Mouse (Mus musculus) forebrain, embryonic 11.5 days (tissue): Measurements from ENCODE around the gene H13. TPM values are rescaled to one million over a fixed set of nuclear protein-coding genes. Genes with fewer than 3 reads are reported as not detected.

ENCODE experiments used
- ATAC-seq: fragments of 200-750 bp; cut with Nextera tagmentation; replicated peaks from 2 replicates; pipeline ENCODE4 v1.8.0; 2017; ENCODE audit warnings: moderate TSS enrichment; ENCODE audit not compliant: low FRiP score
- DNase-seq: peaks from one replicate; pipeline ENCODE4 v3.0.0-alpha.2; 2017; ENCODE audit warnings: low spot score
- H3K27ac ChIP-seq: fragments of 300-500 bp; sonication (generic); 2 replicates; pipeline ENCODE4 v1.5.1; 2014; ENCODE audit warnings: low read depth, low read length
- H3K27me3 ChIP-seq: fragments of 300-500 bp; sonication (generic); 2 replicates; pipeline ENCODE4 v1.6.1; 2014; ENCODE audit warnings: mild to moderate bottlenecking, low read length, mixed read lengths; ENCODE audit not compliant: control insufficient read depth, insufficient read depth
- H3K36me3 ChIP-seq: fragments of 300-500 bp; sonication (generic); 2 replicates; pipeline ENCODE4 v1.6.1; 2014; ENCODE audit warnings: mild to moderate bottlenecking, low read length, moderate library complexity, mixed read lengths; ENCODE audit not compliant: control insufficient read depth, insufficient read depth
- H3K4me1 ChIP-seq: fragments of 300-500 bp; sonication (generic); replicated peaks from 2 replicates; pipeline ENCODE4 v1.6.1; 2014; ENCODE audit warnings: low read length, mixed read lengths; ENCODE audit not compliant: control insufficient read depth, insufficient read depth
- H3K4me2 ChIP-seq: fragments of 300-500 bp; sonication (generic); 2 replicates; pipeline ENCODE4 v1.6.1; 2014; ENCODE audit warnings: low read depth, mild to moderate bottlenecking, low read length, moderate library complexity, mixed read lengths; ENCODE audit not compliant: severe bottlenecking
- H3K4me3 ChIP-seq: fragments of 300-500 bp; sonication (generic); 2 replicates; pipeline ENCODE4 v1.5.1; 2014; ENCODE audit warnings: low read depth, low read length
- H3K9ac ChIP-seq: fragments of 300-500 bp; sonication (generic); 2 replicates; pipeline ENCODE4 v1.6.1; 2014; ENCODE audit warnings: low read length
- H3K9me3 ChIP-seq: fragments of 300-500 bp; sonication (generic); 2 replicates; pipeline ENCODE4 v1.6.1; 2016; ENCODE audit warnings: low read length, mixed read lengths; ENCODE audit not compliant: control insufficient read depth
- WGBS: fragments of 180-500 bp; shearing (Covaris S2); extraction: QIAGEN DNeasy Blood & Tissue Kit; methylation state at CpG from one replicate; pipeline ENCODE4 v1.1.7; 2014; 5-methylcytosine and 5-hydroxymethylcytosine counted together
- polyA plus RNA-seq: library from polyadenylated mRNA; unstranded; fragments of >200 nt; fragmentation: Nextera tagmentation; extraction: Ambion mirVana; gene quantifications from 2 replicates; pipeline ENCODE4 v1.2.1, GENCODE M21; 2014

The H13 gene
- polyA plus RNA-seq, 1 experiment from 2014 or later: 110 TPM

- DNase-seq: no peak
- 68% methylated on average over 9 of the region's 9 CpGs for WGBS
Observed at GRCm38 (mm10) chr2:152670983-152671641, 1.9 kb downstream of the H13 start.

GRCm38 (mm10) chr2:152671642-152671999 lies 2.4 kb downstream of the H13 start:
- Histone ChIP-seq H3K4me2 (peak overlapping the region; percentile 74; the same call in 1 of the 2 replicates), H3K9me3 (no peaks in the 10 kb centered on the region), H3K4me3 (0 out of 2 replicates have a peak overlapping the region, but pooled peaks have one; percentile 81), H3K4me1 (peaks cover 11% of the 10 kb centered on the region), H3K36me3 (peaks cover 3% of the 10 kb centered on the region; the same call in 1 of the 2 replicates), H3K27ac (no peak overlapping the region), H3K9ac (no peak overlapping the region), H3K27me3 (no peaks in the 10 kb centered on the region)
- DNase-seq (no peak), ATAC-seq (no peak)
- WGBS: 51% methylated on average over 5 of the region's 5 CpGs

More at GRCm38 (mm10) chr2:152670983-152671641, 1.9 kb downstream of the H13 start:
- no peak for ATAC-seq
- no peaks in the 10 kb centered on the region for H3K9me3 ChIP-seq
- peaks cover 11% of the 10 kb centered on the region for H3K4me1 ChIP-seq
- H3K36me3 ChIP-seq: peaks cover 3% of the 10 kb centered on the region; the same call in 1 of the 2 replicates
- no peaks in the 10 kb centered on the region for H3K27me3 ChIP-seq
- peak overlapping the region; percentile 88 for H3K9ac ChIP-seq
- H3K4me2 ChIP-seq: peak overlapping the region; percentile 74
- H3K27ac ChIP-seq: no peak overlapping the region
- peak overlapping the region; percentile 81 for H3K4me3 ChIP-seq

GRCm38 (mm10) chr2:152672166-152672565 lies 2.9 kb downstream of the H13 start:
- WGBS: 90% methylated on average over 12 of the region's 12 CpGs
- H3K27me3 ChIP-seq: no peaks in the 10 kb centered on the region
- 0 out of 2 replicates have a peak overlapping the region, but pooled peaks have one; percentile 74 for H3K4me2 ChIP-seq
- peaks cover 4% of the 10 kb centered on the region; the same call in 1 of the 2 replicates for H3K36me3 ChIP-seq
- no peak overlapping the region for H3K9ac ChIP-seq
- no peaks in the 10 kb centered on the region for H3K9me3 ChIP-seq
- H3K4me1 ChIP-seq: peaks cover 11% of the 10 kb centered on the region
- DNase-seq (no peak), ATAC-seq (no peak)
- no peak overlapping the region for H3K27ac ChIP-seq
- H3K4me3 ChIP-seq: no peak overlapping the region

- Histone ChIP-seq H3K27ac (no peak overlapping the region), H3K27me3 (no peaks in the 10 kb centered on the region), H3K4me3 (no peak overlapping the region), H3K9ac (no peak overlapping the region), H3K36me3 (peaks cover 13% of the 10 kb centered on the region; the same call in 1 of the 2 replicates), H3K4me1 (peaks cover 8% of the 10 kb centered on the region), H3K4me2 (no peak overlapping the region), H3K9me3 (no peaks in the 10 kb centered on the region)
- ATAC-seq (no peak), DNase-seq (no peak)
- 90% methylated on average over 11 of the region's 11 CpGs for WGBS
Observed at GRCm38 (mm10) chr2:152674148-152674547, 4.9 kb downstream of the H13 start.

GRCm38 (mm10) chr2:152675252-152675791 lies 6.1 kb downstream of the H13 start:
- Histone ChIP-seq H3K4me2 (no peak overlapping the region), H3K27me3 (no peaks in the 10 kb centered on the region), H3K27ac (no peak overlapping the region), H3K4me1 (peaks cover 8% of the 10 kb centered on the region), H3K9me3 (no peaks in the 10 kb centered on the region), H3K9ac (no peak overlapping the region), H3K4me3 (no peak overlapping the region), H3K36me3 (peaks cover 15% of the 10 kb centered on the region; the same call in 1 of the 2 replicates)
- ATAC-seq (no peak), DNase-seq (no peak)
- WGBS: 92% methylated on average over 13 of the region's 13 CpGs

- Histone ChIP-seq H3K36me3 (peaks cover 21% of the 10 kb centered on the region; the same call in 1 of the 2 replicates), H3K9ac (no peak overlapping the region), H3K4me1 (no peaks in the 10 kb centered on the region), H3K4me3 (no peak overlapping the region), H3K4me2 (no peak overlapping the region), H3K9me3 (no peaks in the 10 kb centered on the region), H3K27ac (no peak overlapping the region), H3K27me3 (no peaks in the 10 kb centered on the region)
- no peak for DNase-seq
- 67% methylated on average over 3 of the region's 3 CpGs for WGBS
- ATAC-seq: 0 out of 2 replicates have a peak, but pooled peaks have one; percentile 39
Observed at GRCm38 (mm10) chr2:152678302-152678701, 9.0 kb downstream of the H13 start.

- peaks cover 25% of the 10 kb centered on the region; the same call in 1 of the 2 replicates for H3K36me3 ChIP-seq
- no peak for DNase-seq
- no peak overlapping the region for H3K4me3 ChIP-seq
- H3K9me3 ChIP-seq: no peaks in the 10 kb centered on the region
- H3K4me1 ChIP-seq: no peaks in the 10 kb centered on the region
- H3K9ac ChIP-seq: no peak overlapping the region
- H3K4me2 ChIP-seq: no peak overlapping the region
- ATAC-seq: no peak
- H3K27ac ChIP-seq: no peak overlapping the region
- no peaks in the 10 kb centered on the region for H3K27me3 ChIP-seq
- 93% methylated on average over 5 of the region's 5 CpGs for WGBS
Observed at GRCm38 (mm10) chr2:152678925-152679324, 9.7 kb downstream of the H13 start.

GRCm38 (mm10) chr2:152679701-152680355 lies 10.6 kb downstream of the H13 start:
- H3K4me3 ChIP-seq: no peak overlapping the region
- WGBS: 91% methylated on average over 8 of the region's 8 CpGs
- no peak for DNase-seq
- no peak for ATAC-seq
- H3K27ac ChIP-seq: no peak overlapping the region
- H3K9me3 ChIP-seq: no peaks in the 10 kb centered on the region
- H3K27me3 ChIP-seq: no peaks in the 10 kb centered on the region
- H3K4me2 ChIP-seq: no peak overlapping the region
- no peaks in the 10 kb centered on the region for H3K4me1 ChIP-seq
- no peak overlapping the region for H3K9ac ChIP-seq
- H3K36me3 ChIP-seq: peaks cover 27% of the 10 kb centered on the region; the same call in 1 of the 2 replicates
